Mouse (Mus musculus) gastrocnemius, adult 2 months (tissue): ENCODE data around the gene Lactbl1. TPM values are rescaled to one million over a fixed set of nuclear protein-coding genes. Genes with fewer than 3 reads are reported as not detected.

Source experiments
- DNase-seq: peaks from one replicate; pipeline ENCODE4 v3.0.0; 2022
- H3K27ac ChIP-seq: fragments of 200-600 bp; 2 replicates; pipeline ENCODE4 v1.8.1; 2022; ENCODE audit warnings: mild to moderate bottlenecking
- H3K4me3 ChIP-seq: fragments of 200-600 bp; 2 replicates; pipeline ENCODE4 v1.8.1; 2022; ENCODE audit warnings: mild to moderate bottlenecking, moderate library complexity
- CTCF ChIP-seq: fragments of 200-600 bp; IDR thresholded peaks from 2 replicates; pipeline ENCODE4 v1.8.1; 2022; ENCODE audit warnings: antibody characterized with exemption, mild to moderate bottlenecking, moderate library complexity
- intact Hi-C: fragments of 180-260 bp; cut with DNase I; formaldehyde crosslinking; loops from one replicate; pipeline ENCODE4 v1.15.1; 2025
- total RNA-seq, 2 experiments: library from RNA; stranded (reverse); gene quantifications; 2 replicates each; pipeline ENCODE4 v1.2.3; 2021

The Lactbl1 gene
- total RNA-seq, 2 experiments from 2014 or later: not detected

- intact Hi-C loops: no loop called here
Measured at GRCm38 (mm10) chr4:136605756-136606485, 16.5 kb upstream of the Lactbl1 start.

GRCm38 (mm10) chr4:136610387-136610856 is 12.0 kb upstream of the Lactbl1 start, which contains the start of gene Tex46:
Gene Tex46, plus strand, starts transcription at chr4:136610437.
- intact Hi-C loops: no loop called here
- no peak within 1 kb of the TSS for H3K27ac ChIP-seq
- no peak for DNase-seq
- no peak within 1 kb of the TSS for H3K4me3 ChIP-seq
- TF ChIP-seq CTCF: no peak

More at GRCm38 (mm10) chr4:136605756-136606485, 16.5 kb upstream of the Lactbl1 start:
- no peak for DNase-seq
- no peak for TF ChIP-seq CTCF
- H3K4me3 ChIP-seq: no peak overlapping the region
- no peak overlapping the region for H3K27ac ChIP-seq

- TF ChIP-seq CTCF: no peak
- no peak overlapping the region for H3K27ac ChIP-seq
- no peak for DNase-seq
- intact Hi-C loops: no loop called here
- H3K4me3 ChIP-seq: no peak overlapping the region
Measured at GRCm38 (mm10) chr4:136613657-136614056, 8.8 kb upstream of the Lactbl1 start.

- TF ChIP-seq CTCF: peak; percentile 88
- Histone ChIP-seq H3K4me3 (no peak overlapping the region), H3K27ac (no peak overlapping the region)
- DNase-seq: no peak
- intact Hi-C loops: loop anchor here (1.0 to 2.0 kb wide), 3 partner anchors 95 to 251 kb away; no protein-coding TSS in a partner anchor
Measured at GRCm38 (mm10) chr4:136621336-136621735, 1.1 kb upstream of the Lactbl1 start.

- H3K27ac ChIP-seq: no peak overlapping the region
- H3K4me3 ChIP-seq: no peak overlapping the region
- no peak for TF ChIP-seq CTCF
- no peak for DNase-seq
- intact Hi-C loops: loop anchor here (1.0 to 2.0 kb wide), 3 partner anchors 95 to 252 kb away; no protein-coding TSS in a partner anchor
Measured at GRCm38 (mm10) chr4:136621956-136622355, 465 bp upstream of the Lactbl1 start.

- intact Hi-C loops: no loop called here
- no peak for TF ChIP-seq CTCF
- H3K4me3 ChIP-seq: no peak overlapping the region
- DNase-seq: no peak
- no peak overlapping the region for H3K27ac ChIP-seq
Measured at GRCm38 (mm10) chr4:136626590-136626989, 4.2 kb downstream of the Lactbl1 start.

- Histone ChIP-seq H3K4me3 (no peak overlapping the region), H3K27ac (no peak overlapping the region)
- intact Hi-C loops: no loop called here
- peak; percentile 48 for DNase-seq
- TF ChIP-seq CTCF: no peak
Measured at GRCm38 (mm10) chr4:136631237-136631994, 9.0 kb downstream of the Lactbl1 start.

GRCm38 (mm10) chr4:136635995-136636394 is 13.6 kb downstream of the Lactbl1 start:
- TF ChIP-seq CTCF: no peak
- H3K27ac ChIP-seq: no peak overlapping the region

GRCm38 (mm10) chr4:136636511-136636910 is 14.1 kb downstream of the Lactbl1 start:
- H3K27ac ChIP-seq: no peak overlapping the region
- H3K4me3 ChIP-seq: no peak overlapping the region
- intact Hi-C loops: no loop called here
- no peak for DNase-seq
- no peak for TF ChIP-seq CTCF

More at GRCm38 (mm10) chr4:136635995-136636394, 13.6 kb downstream of the Lactbl1 start:
- DNase-seq: no peak
- intact Hi-C loops: no loop called here
- H3K4me3 ChIP-seq: no peak overlapping the region

GRCm38 (mm10) chr4:136636983-136637562 is 14.7 kb downstream of the Lactbl1 start:
- Histone ChIP-seq H3K4me3 (peak overlapping the region; percentile 60), H3K27ac (no peak overlapping the region)
- no peak for TF ChIP-seq CTCF
- DNase-seq: no peak
- intact Hi-C loops: no loop called here

GRCm38 (mm10) chr4:136637563-136638229 is 15.3 kb downstream of the Lactbl1 start:
- intact Hi-C loops: no loop called here
- H3K4me3 ChIP-seq: peak overlapping the region; percentile 60
- no peak overlapping the region for H3K27ac ChIP-seq
- no peak for TF ChIP-seq CTCF
- DNase-seq: no peak

- TF ChIP-seq CTCF: no peak
- H3K27ac ChIP-seq: no peak overlapping the region
- intact Hi-C loops: no loop called here
- no peak for DNase-seq
- no peak overlapping the region for H3K4me3 ChIP-seq
Measured at GRCm38 (mm10) chr4:136638230-136638750, 15.9 kb downstream of the Lactbl1 start.
